Mouse (Mus musculus) kidney, adult 18-20 months (tissue): ENCODE data around the gene Bcl2l2.

Experiments used
- DNase-seq: peaks from one replicate; pipeline ENCODE4 v3.0.0; 2021

The Bcl2l2 gene

GRCm38 (mm10) chr14:54893651-54894181 is 10.5 kb downstream of the Bcl2l2 start:
- DNase-seq = peak; percentile 99

- peak; percentile 78 for DNase-seq
Measured at GRCm38 (mm10) chr14:54894296-54895151, 11.3 kb downstream of the Bcl2l2 start.

GRCm38 (mm10) chr14:54897445-54897844 is 14.3 kb downstream of the Bcl2l2 start:
- no peak for DNase-seq

- DNase-seq = peak; percentile 71
Measured at GRCm38 (mm10) chr14:54900383-54900782, 17.2 kb downstream of the Bcl2l2 start.

GRCm38 (mm10) chr14:54903641-54904040 is 20.5 kb downstream of the Bcl2l2 start:
- no peak for DNase-seq

- DNase-seq = no peak
Measured at GRCm38 (mm10) chr14:54908682-54909081, 25.5 kb downstream of the Bcl2l2 start.

- DNase-seq = no peak
Measured at GRCm38 (mm10) chr14:54912109-54912850, 29.1 kb downstream of the Bcl2l2 start.

- peak; percentile 66 for DNase-seq
Measured at GRCm38 (mm10) chr14:54912886-54913285, 29.7 kb downstream of the Bcl2l2 start, which contains the start of gene Slc22a17. Gene Slc22a17 (minus strand): TSS chr14:54913132.

GRCm38 (mm10) chr14:54913343-54913742 is 30.2 kb downstream of the Bcl2l2 start:
- DNase-seq = no peak

GRCm38 (mm10) chr14:54920076-54920685 is 37.0 kb downstream of the Bcl2l2 start:
- no peak for DNase-seq

GRCm38 (mm10) chr14:54924641-54925348 is 41.6 kb downstream of the Bcl2l2 start:
- DNase-seq = no peak

- DNase-seq = peak; percentile 58
Measured at GRCm38 (mm10) chr14:54925349-54926342, 42.5 kb downstream of the Bcl2l2 start, which contains the start of gene Efs. Gene Efs (minus strand): TSS chr14:54926126.

GRCm38 (mm10) chr14:54926401-54927158 is 43.4 kb downstream of the Bcl2l2 start:
- peak; percentile 24 for DNase-seq

- DNase-seq = no peak
Measured at GRCm38 (mm10) chr14:54927296-54927695, 44.1 kb downstream of the Bcl2l2 start.

GRCm38 (mm10) chr14:54929801-54930200 is 46.6 kb downstream of the Bcl2l2 start:
- no peak for DNase-seq

GRCm38 (mm10) chr14:54930431-54930830 is 47.3 kb downstream of the Bcl2l2 start:
- DNase-seq = no peak

- DNase-seq = no peak
Measured at GRCm38 (mm10) chr14:54932645-54933150, 49.5 kb downstream of the Bcl2l2 start, which contains the start of gene Il25. Gene Il25 (plus strand): TSS chr14:54932695.

GRCm38 (mm10) chr14:54935904-54936830 is 53.0 kb downstream of the Bcl2l2 start, which contains the start of gene Cmtm5:
Gene Cmtm5 (plus strand): TSS chr14:54936261.
- DNase-seq = no peak

GRCm38 (mm10) chr14:54936831-54937160 is 53.6 kb downstream of the Bcl2l2 start:
- DNase-seq = no peak
